Mouse (Mus musculus) heart, adult 2 months (tissue): Measurements from ENCODE around the gene Tiprl.

Experiments
- CTCF ChIP-seq: fragments of 200-600 bp; IDR thresholded peaks from 2 replicates; pipeline ENCODE4 v1.8.1; 2022; ENCODE audit warnings: antibody characterized with exemption, mild to moderate bottlenecking, moderate library complexity
- EP300 ChIP-seq: fragments of 200-500 bp; IDR thresholded peaks from 2 replicates; pipeline ENCODE4 v1.6.1; 2011; ENCODE audit warnings: low read depth, low read length, control low read depth; ENCODE audit not compliant: insufficient read depth
- POLR2A ChIP-seq: fragments of 200-500 bp; IDR thresholded peaks from 2 replicates; pipeline ENCODE4 v1.6.1; 2011; ENCODE audit warnings: mild to moderate bottlenecking, low read depth, low read length, control low read depth; ENCODE audit not compliant: insufficient read depth

GRCm38 (mm10) chr1:165179321-165179720 is 57.5 kb downstream of the Tiprl start:
- TF ChIP-seq CTCF (no peak), EP300 (no peak), POLR2A (no peak)
